Mouse (Mus musculus): ENCODE measurements around the gene Apba3. TPM values are rescaled to one million over a fixed set of nuclear protein-coding genes. Genes with fewer than 3 reads are reported as not detected.

The Apba3 gene
- polyA plus RNA-seq, 1 experiment from 2014 or later: 61.2 TPM

GRCm38 (mm10) chr10:81319741-81320549 is 53.2 kb downstream of the Apba3 start:
- H3K36me3 ChIP-seq (ENCODE audit: control insufficient read depth, insufficient read depth, low read length): peaks cover 38% of the 10 kb centered on the region
- H3K4me1 ChIP-seq (replicated peaks; ENCODE audit: control insufficient read depth, insufficient read depth, low read length): peaks cover 46% of the 10 kb centered on the region
- H3K9me3 ChIP-seq (ENCODE audit: control insufficient read depth, low read length): no peaks in the 10 kb centered on the region
- peak overlapping the region; percentile 94 for H3K9ac ChIP-seq (ENCODE audit: low read length)
- no peak; the same call in 1 of the 2 replicates for ATAC-seq (ENCODE audit: low read depth)
- peak overlapping the region; percentile 71 for H3K4me2 ChIP-seq (ENCODE audit: low read depth, low read length)
- H3K4me3 ChIP-seq (ENCODE audit: low read length): peak overlapping the region; percentile 94
- peak overlapping the region; percentile 92 for H3K27ac ChIP-seq (ENCODE audit: low read length)
- WGBS: 1% methylated on average over 38 of the region's 38 CpGs
- no peaks in the 10 kb centered on the region for H3K27me3 ChIP-seq (ENCODE audit: control insufficient read depth, insufficient read depth, low read depth, low read length)

- WGBS: under 1% methylated on average over 68 of the region's 68 CpGs
- H3K4me1 ChIP-seq (replicated peaks; ENCODE audit: control insufficient read depth, insufficient read depth, low read length): peaks cover 46% of the 10 kb centered on the region
- peak within 1 kb of the TSS; percentile 92 for H3K27ac ChIP-seq (ENCODE audit: low read length)
Observed at GRCm38 (mm10) chr10:81320550-81321347, 54.0 kb downstream of the Apba3 start, which contains the start of gene Cactin. Cactin (plus strand) TSS chr10:81321103.

GRCm38 (mm10) chr10:81321436-81321835 is 54.7 kb downstream of the Apba3 start:
- H3K4me3 ChIP-seq (ENCODE audit: low read length): peak overlapping the region; percentile 94
- H3K27me3 ChIP-seq (ENCODE audit: control insufficient read depth, insufficient read depth, low read depth, low read length): no peaks in the 10 kb centered on the region
- H3K36me3 ChIP-seq (ENCODE audit: control insufficient read depth, insufficient read depth, low read length): peaks cover 40% of the 10 kb centered on the region
- peak overlapping the region; percentile 92 for H3K27ac ChIP-seq (ENCODE audit: low read length)
- WGBS: 2% methylated on average over 20 of the region's 20 CpGs
- ATAC-seq (ENCODE audit: low read depth): no peak
- peaks cover 42% of the 10 kb centered on the region for H3K4me1 ChIP-seq (replicated peaks; ENCODE audit: control insufficient read depth, insufficient read depth, low read length)
- H3K9me3 ChIP-seq (ENCODE audit: control insufficient read depth, low read length): no peaks in the 10 kb centered on the region
- peak overlapping the region; percentile 94 for H3K9ac ChIP-seq (ENCODE audit: low read length)
- H3K4me2 ChIP-seq (ENCODE audit: low read depth, low read length): peak overlapping the region; percentile 86

More at GRCm38 (mm10) chr10:81320550-81321347, 54.0 kb downstream of the Apba3 start, which contains the start of gene Cactin:
- H3K27me3 ChIP-seq (ENCODE audit: control insufficient read depth, insufficient read depth, low read depth, low read length): no peaks in the 10 kb centered on the region
- ATAC-seq (ENCODE audit: low read depth): peak; percentile 92
- H3K4me3 ChIP-seq (ENCODE audit: low read length): peak within 1 kb of the TSS; percentile 94
- peak within 1 kb of the TSS; percentile 86 for H3K4me2 ChIP-seq (ENCODE audit: low read depth, low read length)
- H3K9ac ChIP-seq (ENCODE audit: low read length): peak within 1 kb of the TSS; percentile 94
- H3K9me3 ChIP-seq (ENCODE audit: control insufficient read depth, low read length): no peaks in the 10 kb centered on the region
- peaks cover 38% of the 10 kb centered on the region for H3K36me3 ChIP-seq (ENCODE audit: control insufficient read depth, insufficient read depth, low read length)

- H3K9ac ChIP-seq (ENCODE audit: low read length): peak overlapping the region; percentile 9; the same call in 1 of the 2 replicates
- peaks cover 32% of the 10 kb centered on the region for H3K4me1 ChIP-seq (replicated peaks; ENCODE audit: control insufficient read depth, insufficient read depth, low read length)
- no peak overlapping the region for H3K27ac ChIP-seq (ENCODE audit: low read length)
- whole genome bisulfite sequencing: 91% methylated on average over 27 of the region's 27 CpGs
- H3K9me3 ChIP-seq (ENCODE audit: control insufficient read depth, low read length): no peaks in the 10 kb centered on the region
- H3K36me3 ChIP-seq (ENCODE audit: control insufficient read depth, insufficient read depth, low read length): peaks cover 46% of the 10 kb centered on the region
- H3K4me3 ChIP-seq (ENCODE audit: low read length): no peak overlapping the region
- peak overlapping the region; percentile 86; the same call in 1 of the 2 replicates for H3K4me2 ChIP-seq (ENCODE audit: low read depth, low read length)
- no peaks in the 10 kb centered on the region for H3K27me3 ChIP-seq (ENCODE audit: control insufficient read depth, insufficient read depth, low read depth, low read length)
- ATAC-seq (ENCODE audit: low read depth): no peak
Observed at GRCm38 (mm10) chr10:81322444-81322843, 55.7 kb downstream of the Apba3 start.

Small RNA genes lying within 50 kb of the gene (microRNA-seq; reads per million reads assigned to microRNA genes)
- 5.9 reads per million, percentile 19 among the genes with 10 or more reads in this experiment for gene Mir3057

Other genes with a start within 250 kb of the Apba3 start
- 0.11 and 0.72 TPM in 2 replicates for gene Diras1, start 241.3 kb upstream of the Apba3 start, polyA plus RNA-seq (2015; fragmentation: Nextera tagmentation; extraction: Ambion mirVana)
- gene Slc39a3, start 229.5 kb upstream of the Apba3 start, polyA plus RNA-seq (2015; fragmentation: Nextera tagmentation; extraction: Ambion mirVana): 19.4 and 20.8 TPM in 2 replicates
- 183 and 187 TPM in 2 replicates for gene Sgta, start 206.8 kb upstream of the Apba3 start, polyA plus RNA-seq (2015; fragmentation: Nextera tagmentation; extraction: Ambion mirVana)
- 44.2 and 45.0 TPM in 2 replicates for gene Thop1, start 196.9 kb upstream of the Apba3 start, polyA plus RNA-seq (2015; fragmentation: Nextera tagmentation; extraction: Ambion mirVana)
- 0.34 and 1.0 TPM in 2 replicates for gene Creb3l3, start 168.1 kb upstream of the Apba3 start, polyA plus RNA-seq (2015; fragmentation: Nextera tagmentation; extraction: Ambion mirVana)
- 144 and 151 TPM in 2 replicates for gene Map2k2, start 161.0 kb upstream of the Apba3 start, polyA plus RNA-seq (2015; fragmentation: Nextera tagmentation; extraction: Ambion mirVana)
- 31.5 and 31.6 TPM in 2 replicates for gene Zbtb7a, start 131.7 kb upstream of the Apba3 start, polyA plus RNA-seq (2015; fragmentation: Nextera tagmentation; extraction: Ambion mirVana)
- 35.5 and 41.8 TPM in 2 replicates for gene Pias4, start 99.0 kb upstream of the Apba3 start, polyA plus RNA-seq (2015; fragmentation: Nextera tagmentation; extraction: Ambion mirVana)
- 589 and 620 TPM in 2 replicates for gene Eef2, start 90.3 kb upstream of the Apba3 start, polyA plus RNA-seq (2015; fragmentation: Nextera tagmentation; extraction: Ambion mirVana)
- gene Dapk3, start 84.0 kb upstream of the Apba3 start, polyA plus RNA-seq (2015; fragmentation: Nextera tagmentation; extraction: Ambion mirVana): 37.5 and 40.5 TPM in 2 replicates
- gene 4930442H23Rik, start 83.1 kb upstream of the Apba3 start, polyA plus RNA-seq (2015; fragmentation: Nextera tagmentation; extraction: Ambion mirVana): not detected in 2 replicates
- gene Nmrk2, start 64.9 kb upstream of the Apba3 start, polyA plus RNA-seq (2015; fragmentation: Nextera tagmentation; extraction: Ambion mirVana): 0.11 and 0.31 TPM in 2 replicates
- gene Atcay, start 36.1 kb upstream of the Apba3 start, polyA plus RNA-seq (2015; fragmentation: Nextera tagmentation; extraction: Ambion mirVana): 0.36 and 0.39 TPM in 2 replicates
- 5.0 and 6.0 TPM in 2 replicates for gene Zfr2, start 33.8 kb upstream of the Apba3 start, polyA plus RNA-seq (2015; fragmentation: Nextera tagmentation; extraction: Ambion mirVana)
- gene Matk, start 14.0 kb upstream of the Apba3 start, polyA plus RNA-seq (2015; fragmentation: Nextera tagmentation; extraction: Ambion mirVana): 2.9 and 3.5 TPM in 2 replicates
- gene Mrpl54, start within 50 bp of the Apba3 start, polyA plus RNA-seq (2015; fragmentation: Nextera tagmentation; extraction: Ambion mirVana): 202 and 210 TPM in 2 replicates
- gene Tjp3, start 24.6 kb downstream of the Apba3 start, polyA plus RNA-seq (2015; fragmentation: Nextera tagmentation; extraction: Ambion mirVana): 29.3 and 32.9 TPM in 2 replicates
- 41.0 and 43.1 TPM in 2 replicates for gene Pip5k1c, start 26.0 kb downstream of the Apba3 start, polyA plus RNA-seq (2015; fragmentation: Nextera tagmentation; extraction: Ambion mirVana)
- 36.6 and 37.9 TPM in 2 replicates for gene Cactin, start 54.1 kb downstream of the Apba3 start, polyA plus RNA-seq (2015; fragmentation: Nextera tagmentation; extraction: Ambion mirVana)
- 18.6 and 19.6 TPM in 2 replicates for gene Tbxa2r, start 61.8 kb downstream of the Apba3 start, polyA plus RNA-seq (2015; fragmentation: Nextera tagmentation; extraction: Ambion mirVana)
- gene Gipc3, start 76.3 kb downstream of the Apba3 start, polyA plus RNA-seq (2015; fragmentation: Nextera tagmentation; extraction: Ambion mirVana): 0.05 and 0.10 TPM in 2 replicates
- 90.6 and 93.2 TPM in 2 replicates for gene Hmg20b, start 83.5 kb downstream of the Apba3 start, polyA plus RNA-seq (2015; fragmentation: Nextera tagmentation; extraction: Ambion mirVana)
- gene Mfsd12, start 90.5 kb downstream of the Apba3 start, polyA plus RNA-seq (2015; fragmentation: Nextera tagmentation; extraction: Ambion mirVana): 13.7 and 13.9 TPM in 2 replicates
- gene 4930404N11Rik, start 98.9 kb downstream of the Apba3 start, polyA plus RNA-seq (2015; fragmentation: Nextera tagmentation; extraction: Ambion mirVana): 2.0 and 2.2 TPM in 2 replicates
- 95.4 and 105 TPM in 2 replicates for gene Fzr1, start 111.6 kb downstream of the Apba3 start, polyA plus RNA-seq (2015; fragmentation: Nextera tagmentation; extraction: Ambion mirVana)
- 71.4 and 73.1 TPM in 2 replicates for gene Dohh, start 117.5 kb downstream of the Apba3 start, polyA plus RNA-seq (2015; fragmentation: Nextera tagmentation; extraction: Ambion mirVana)
- 3.0 and 3.1 TPM in 2 replicates for gene Gm48551, start 117.5 kb downstream of the Apba3 start, polyA plus RNA-seq (2015; fragmentation: Nextera tagmentation; extraction: Ambion mirVana)
- 1.2 and 1.7 TPM in 2 replicates for gene Gm48552, start 122.0 kb downstream of the Apba3 start, polyA plus RNA-seq (2015; fragmentation: Nextera tagmentation; extraction: Ambion mirVana)
- gene Smim24, start 126.1 kb downstream of the Apba3 start, polyA plus RNA-seq (2015; fragmentation: Nextera tagmentation; extraction: Ambion mirVana): 7.9 and 9.0 TPM in 2 replicates
- 92.5 and 106 TPM in 2 replicates for gene Nfic, start 188.7 kb downstream of the Apba3 start, polyA plus RNA-seq (2015; fragmentation: Nextera tagmentation; extraction: Ambion mirVana)
- 0.40 and 0.67 TPM in 2 replicates for gene Celf5, start 215.7 kb downstream of the Apba3 start, polyA plus RNA-seq (2015; fragmentation: Nextera tagmentation; extraction: Ambion mirVana)
- gene Ncln, start 229.4 kb downstream of the Apba3 start, polyA plus RNA-seq (2015; fragmentation: Nextera tagmentation; extraction: Ambion mirVana): 82.9 and 83.6 TPM in 2 replicates
- 2.8 and 4.1 TPM in 2 replicates for gene S1pr4, start 233.2 kb downstream of the Apba3 start, polyA plus RNA-seq (2015; fragmentation: Nextera tagmentation; extraction: Ambion mirVana)

Measured in lung, embryonic 16.5 days (tissue).